Mouse (Mus musculus): Measurements from ENCODE around the gene Rhov.

Gene Rhov

GRCm38 (mm10) chr2:119237871-119238220, 33.2 kb downstream of the Rhov start:
- DNase-seq (ENCODE audit: low read depth, low spot score): peak; percentile 18

DNA sequence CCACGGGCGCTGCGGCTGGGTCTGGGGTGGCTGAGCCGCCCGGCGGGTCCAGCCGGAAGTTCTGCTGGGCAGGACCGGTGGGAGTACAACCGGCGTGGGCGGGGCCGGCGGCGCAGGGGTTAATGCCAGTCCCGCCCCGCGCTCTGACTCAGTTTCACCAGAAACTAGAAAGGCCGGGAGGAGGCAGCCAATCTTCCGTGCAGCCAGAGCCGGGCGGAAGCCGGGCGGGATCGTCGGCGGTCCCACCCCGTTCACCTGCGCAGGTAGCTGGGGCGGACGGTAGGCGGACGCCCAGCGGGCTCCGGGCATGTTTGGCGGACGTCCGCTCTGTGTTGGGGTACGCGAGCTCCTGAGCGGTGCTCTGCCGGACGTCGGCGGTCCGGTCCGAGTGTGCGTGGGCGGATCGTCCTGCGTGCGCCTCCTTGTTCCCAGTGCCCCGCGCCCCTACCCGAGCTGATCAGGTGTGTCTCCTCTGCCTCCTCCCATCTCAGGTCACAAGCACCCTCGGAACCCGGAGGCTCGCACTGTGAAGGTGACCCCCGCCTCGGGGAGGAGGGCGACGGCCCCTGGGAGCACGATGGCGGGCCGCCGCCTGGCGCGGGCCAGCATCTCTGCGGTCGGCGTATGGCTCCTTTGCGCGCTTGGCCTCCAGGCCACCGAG, 33.7 kb downstream of the Rhov start, which contains the start of gene Spint1:
TSS of gene Spint1 (plus strand) at position 153 of the 661 bp plus-strand sequence.
- peak; percentile 40 for DNase-seq (ENCODE audit: low read depth, low spot score)

DNA sequence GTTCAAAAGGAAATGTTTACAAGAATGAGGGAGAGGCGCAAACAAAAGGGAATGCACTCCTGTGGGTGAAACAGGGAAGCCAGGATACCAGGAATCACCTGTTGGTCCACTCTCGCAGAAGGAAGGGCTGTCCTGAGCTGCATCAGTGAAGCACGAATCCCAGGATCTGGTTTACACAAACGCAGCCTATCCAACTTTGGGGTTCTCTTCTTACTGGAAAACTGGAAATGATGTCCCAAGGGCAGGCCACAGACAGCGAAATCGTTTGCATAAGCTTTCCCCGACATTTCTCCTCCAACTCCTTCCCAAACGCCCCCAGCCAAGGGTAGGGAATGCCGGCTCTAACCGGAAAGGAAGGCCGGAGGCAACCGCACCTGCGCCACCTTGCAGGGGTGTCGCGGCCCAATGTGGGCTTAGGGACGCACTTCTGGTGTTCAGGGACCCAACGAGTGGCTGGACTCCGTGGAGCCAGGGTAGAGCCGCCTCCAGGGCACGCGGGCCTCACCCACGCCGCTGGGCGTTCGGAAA, 34.3 kb downstream of the Rhov start:
- DNase-seq (ENCODE audit: low read depth, low spot score): peak; percentile 34

GRCm38 (mm10) chr2:119229775-119230704, 41.0 kb downstream of the Rhov start, which contains the start of gene Ppp1r14d:
TSS of gene Ppp1r14d (minus strand) at chr2:119229906.
- no peak for DNase-seq (ENCODE audit: low read depth, low spot score)
